Mouse (Mus musculus) heart, embryonic 13.5 days (tissue): ENCODE measurements around the gene Exosc10. TPM values are rescaled to one million over a fixed set of nuclear protein-coding genes. Genes with fewer than 3 reads are reported as not detected.

Experiments used
- ATAC-seq: fragments of 200-750 bp; cut with Nextera tagmentation; 2 replicates; pipeline ENCODE4 v1.8.0; 2017; ENCODE audit warnings: moderate TSS enrichment; ENCODE audit not compliant: insufficient number of reproducible peaks, low FRiP score, low TSS enrichment; ENCODE audit errors: extremely low read depth
- H3K27ac ChIP-seq: fragments of 300-500 bp; sonication (generic); replicated peaks from 2 replicates; pipeline ENCODE4 v1.5.1; 2015; ENCODE audit warnings: moderate library complexity, mild to moderate bottlenecking, inconsistent platforms
- H3K27me3 ChIP-seq: fragments of 300-500 bp; sonication (generic); replicated peaks from 2 replicates; pipeline ENCODE4 v1.6.1; 2015; ENCODE audit warnings: mild to moderate bottlenecking, inconsistent platforms
- H3K36me3 ChIP-seq: fragments of 300-500 bp; sonication (generic); 2 replicates; pipeline ENCODE4 v1.6.1; 2015; ENCODE audit warnings: mild to moderate bottlenecking, inconsistent platforms
- H3K4me1 ChIP-seq: fragments of 300-500 bp; sonication (generic); 2 replicates; pipeline ENCODE4 v1.6.1; 2015; ENCODE audit warnings: inconsistent platforms
- H3K4me2 ChIP-seq: fragments of 300-500 bp; sonication (generic); 2 replicates; pipeline ENCODE4 v1.6.1; 2015; ENCODE audit warnings: inconsistent platforms, mild to moderate bottlenecking, moderate library complexity
- H3K4me3 ChIP-seq: fragments of 300-500 bp; sonication (generic); 2 replicates; pipeline ENCODE4 v1.5.1; 2015; ENCODE audit warnings: moderate library complexity, mild to moderate bottlenecking, inconsistent platforms
- H3K9ac ChIP-seq: fragments of 300-500 bp; sonication (generic); 2 replicates; pipeline ENCODE4 v1.6.1; 2015; ENCODE audit warnings: inconsistent platforms, mild to moderate bottlenecking, moderate library complexity
- H3K9me3 ChIP-seq: fragments of 300-500 bp; sonication (generic); 2 replicates; pipeline ENCODE4 v1.6.1; 2016; ENCODE audit warnings: inconsistent platforms
- WGBS: fragments of 180-500 bp; shearing (Covaris S2); methylation state at CpG from one replicate; pipeline ENCODE4 v1.1.7; 2015; ENCODE audit warnings: mixed read lengths; 5-methylcytosine and 5-hydroxymethylcytosine counted together
- polyA plus RNA-seq: library from polyadenylated mRNA; unstranded; fragments of >200 nt; fragmentation: Nextera tagmentation; extraction: Ambion mirVana; gene quantifications from 2 replicates; pipeline ENCODE4 v1.2.1, GENCODE M21; 2015

Exosc10 gene
- polyA plus RNA-seq, 1 experiment from 2014 or later: 62.5 TPM

DNA sequence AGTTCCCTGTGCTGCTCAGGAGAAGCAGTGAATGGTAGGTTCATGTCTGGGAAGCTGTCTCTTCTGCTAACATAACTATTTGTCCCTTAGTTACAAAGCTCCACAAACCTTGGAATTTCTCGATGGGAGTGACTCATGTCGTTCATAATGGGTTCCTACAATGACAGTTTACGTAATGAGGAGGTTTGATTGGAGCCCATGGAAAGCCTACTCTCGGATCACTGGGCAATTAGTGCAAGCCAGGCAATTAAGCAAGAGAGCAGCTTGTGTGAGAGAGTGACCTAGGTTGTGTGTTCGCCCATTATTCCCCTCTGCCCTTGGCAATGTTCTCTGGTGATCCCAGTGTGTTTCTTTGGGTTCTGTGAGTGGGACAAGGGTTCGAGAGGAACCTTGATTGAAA is 37.7 kb downstream of the Exosc10 start:
- Histone ChIP-seq H3K27me3 (no peaks in the 10 kb centered on the region), H3K27ac (no peak overlapping the region), H3K36me3 (peaks cover 67% of the 10 kb centered on the region), H3K4me3 (no peak overlapping the region), H3K4me2 (no peak overlapping the region), H3K4me1 (peaks cover 14% of the 10 kb centered on the region), H3K9ac (no peak overlapping the region), H3K9me3 (peaks cover 11% of the 10 kb centered on the region; the same call in 1 of the 2 replicates)
- WGBS: 86% methylated on average over 6 of the region's 6 CpGs
- ATAC-seq: no peak

DNA sequence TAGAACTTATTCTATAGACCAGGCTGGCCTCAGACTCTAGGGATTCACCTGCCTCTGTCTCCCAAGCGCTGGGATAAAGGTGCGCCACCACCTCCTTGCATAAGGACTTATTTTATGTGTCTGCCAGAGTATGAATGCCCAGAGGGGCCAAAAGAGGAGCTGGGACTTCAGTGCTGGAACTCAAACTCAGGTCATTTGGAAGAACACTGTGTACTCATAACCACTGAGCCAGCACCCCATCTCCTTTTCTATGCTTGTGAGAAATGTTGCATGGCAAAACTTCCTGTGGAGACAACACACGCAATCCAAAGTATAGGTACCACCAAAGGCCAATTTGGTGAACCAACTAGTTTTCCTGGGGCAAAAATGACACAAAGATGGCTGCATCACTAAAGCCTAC is 38.5 kb downstream of the Exosc10 start:
- ATAC-seq: no peak

DNA sequence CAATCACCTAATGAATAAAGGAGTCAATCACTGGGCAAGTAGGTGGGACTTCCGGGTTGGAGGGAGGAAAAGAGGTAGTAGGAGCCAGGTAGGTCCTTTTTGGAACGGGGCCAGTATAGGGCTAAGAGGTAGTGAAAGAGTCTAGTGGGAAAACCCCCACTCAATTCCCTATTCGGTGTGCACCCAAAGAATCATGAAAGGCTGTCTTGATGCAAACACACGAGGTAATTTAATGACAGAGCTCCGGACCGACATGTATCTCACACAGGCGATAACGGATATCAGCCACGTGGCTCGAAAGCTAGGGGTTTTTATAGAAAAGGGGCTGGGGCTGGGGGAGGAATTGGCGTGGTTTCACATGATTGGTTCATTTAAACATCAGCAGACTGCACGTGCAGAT is 40.6 kb downstream of the Exosc10 start:
- ATAC-seq: no peak
- H3K9ac ChIP-seq: no peak overlapping the region
- H3K27me3 ChIP-seq: no peaks in the 10 kb centered on the region
- H3K27ac ChIP-seq: no peak overlapping the region
- peaks cover 58% of the 10 kb centered on the region for H3K36me3 ChIP-seq
- peaks cover 11% of the 10 kb centered on the region; the same call in 1 of the 2 replicates for H3K9me3 ChIP-seq
- WGBS: 93% methylated on average over 12 of the region's 12 CpGs
- no peak overlapping the region for H3K4me2 ChIP-seq
- no peak overlapping the region for H3K4me3 ChIP-seq
- H3K4me1 ChIP-seq: no peaks in the 10 kb centered on the region

More for the DNA sequence above, 38.5 kb downstream of the Exosc10 start:
- Histone ChIP-seq H3K9ac (no peak overlapping the region), H3K27ac (no peak overlapping the region), H3K4me1 (peaks cover 14% of the 10 kb centered on the region), H3K36me3 (peaks cover 67% of the 10 kb centered on the region), H3K27me3 (no peaks in the 10 kb centered on the region), H3K4me3 (no peak overlapping the region), H3K9me3 (peaks cover 11% of the 10 kb centered on the region; the same call in 1 of the 2 replicates), H3K4me2 (no peak overlapping the region)
- 91% methylated on average over 3 of the region's 3 CpGs for WGBS

DNA sequence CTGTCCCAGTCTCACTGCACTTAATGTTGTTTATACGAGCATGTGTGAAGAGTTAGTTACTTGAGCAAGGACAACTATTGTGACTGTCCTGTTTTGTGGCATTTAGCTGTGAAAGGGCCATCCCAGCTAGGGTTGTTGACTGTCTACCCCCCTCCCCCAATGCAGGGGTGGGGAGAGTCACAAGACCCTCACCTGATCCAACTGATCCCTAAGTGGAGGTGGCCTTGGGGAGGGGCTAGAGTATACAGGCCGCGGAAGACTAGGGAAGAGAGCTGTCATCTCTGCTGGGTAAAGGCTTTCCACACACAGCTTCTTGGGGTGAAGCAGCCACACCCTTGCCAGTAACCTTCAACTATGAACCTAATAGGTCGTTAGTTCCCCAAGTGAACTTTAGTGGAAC is 42.1 kb downstream of the Exosc10 start:
- WGBS: 75% methylated on average over 4 of the region's 4 CpGs
- peaks cover 11% of the 10 kb centered on the region; the same call in 1 of the 2 replicates for H3K9me3 ChIP-seq
- H3K4me2 ChIP-seq: no peak overlapping the region
- no peak overlapping the region for H3K9ac ChIP-seq
- H3K27ac ChIP-seq: no peak overlapping the region
- no peak overlapping the region for H3K4me3 ChIP-seq
- H3K27me3 ChIP-seq: no peaks in the 10 kb centered on the region
- H3K36me3 ChIP-seq: peaks cover 43% of the 10 kb centered on the region
- ATAC-seq: no peak
- no peaks in the 10 kb centered on the region for H3K4me1 ChIP-seq

DNA sequence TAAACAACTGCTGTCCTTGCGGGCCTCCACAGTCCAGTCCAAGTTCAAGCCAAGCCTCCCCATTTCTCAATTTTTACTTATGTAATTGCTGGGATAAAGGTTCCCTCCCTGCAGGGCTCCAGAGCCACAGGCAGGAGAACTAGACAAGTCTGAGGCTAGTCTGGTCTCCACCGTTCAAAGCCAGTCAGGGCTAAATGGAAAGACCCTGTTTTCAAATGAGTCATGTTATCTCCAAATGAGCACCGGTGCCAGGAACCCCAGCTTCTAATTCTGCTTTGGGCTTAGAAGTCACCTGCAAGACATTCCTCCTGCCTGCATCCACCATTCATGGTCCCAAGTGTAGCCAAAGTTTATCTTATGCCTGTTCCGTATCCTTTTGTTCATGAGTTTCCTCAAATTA is 43.6 kb downstream of the Exosc10 start:
- ATAC-seq: no peak
- Histone ChIP-seq H3K4me1 (no peaks in the 10 kb centered on the region), H3K4me3 (no peak overlapping the region), H3K36me3 (peaks cover 27% of the 10 kb centered on the region), H3K9me3 (peaks cover 11% of the 10 kb centered on the region; the same call in 1 of the 2 replicates), H3K27me3 (no peaks in the 10 kb centered on the region), H3K4me2 (no peak overlapping the region), H3K27ac (no peak overlapping the region), H3K9ac (no peak overlapping the region)
- 59% methylated on average over 4 of the region's 4 CpGs for WGBS

DNA sequence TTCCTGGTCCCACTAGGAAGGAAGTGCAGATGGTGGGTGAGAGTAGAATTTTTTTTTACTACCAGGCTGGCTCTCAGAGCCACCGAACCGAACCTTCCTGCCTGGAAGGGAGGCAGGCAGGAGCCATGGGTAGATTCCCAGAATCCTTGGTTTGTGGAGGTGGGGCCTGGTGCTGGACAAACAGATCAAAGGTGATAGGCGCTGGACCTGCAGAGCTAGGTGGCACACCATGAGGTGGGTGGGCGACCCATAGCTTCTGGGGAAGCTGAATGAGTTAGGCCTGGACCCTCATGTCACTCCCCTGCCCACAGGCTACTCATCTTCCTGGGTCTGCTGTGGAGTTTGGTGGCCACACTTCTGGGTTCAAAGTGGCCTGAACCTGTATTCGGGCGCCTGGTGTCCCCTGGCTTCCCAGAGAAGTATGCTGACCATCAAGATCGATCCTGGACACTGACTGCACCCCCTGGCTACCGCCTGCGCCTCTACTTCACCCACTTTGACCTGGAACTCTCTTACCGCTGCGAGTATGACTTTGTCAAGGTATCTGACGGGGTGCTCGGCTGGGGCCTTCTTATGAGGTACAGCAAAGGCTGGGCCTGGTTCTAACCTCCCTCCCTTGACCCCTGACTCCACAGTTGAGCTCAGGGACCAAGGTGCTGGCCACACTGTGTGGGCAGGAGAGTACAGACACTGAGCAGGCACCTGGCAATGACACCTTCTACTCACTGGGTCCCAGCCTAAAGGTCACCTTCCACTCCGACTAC is 44.3 kb downstream of the Exosc10 start, which contains the start of gene Masp2:
Masp2 (plus strand) TSS at position 198 of the 764 bp plus-strand sequence.
- H3K4me1 ChIP-seq: no peaks in the 10 kb centered on the region
- H3K27ac ChIP-seq: no peak within 1 kb of the TSS
- no peak within 1 kb of the TSS for H3K9ac ChIP-seq
- H3K4me3 ChIP-seq: no peak within 1 kb of the TSS
- peaks cover 11% of the 10 kb centered on the region; the same call in 1 of the 2 replicates for H3K9me3 ChIP-seq
- 79% methylated on average over 14 of the region's 14 CpGs for WGBS
- no peaks in the 10 kb centered on the region for H3K27me3 ChIP-seq
- H3K36me3 ChIP-seq: peaks cover 25% of the 10 kb centered on the region
- H3K4me2 ChIP-seq: no peak within 1 kb of the TSS
- ATAC-seq: 0 out of 2 replicates have a peak, but pooled peaks have one; percentile 27

DNA sequence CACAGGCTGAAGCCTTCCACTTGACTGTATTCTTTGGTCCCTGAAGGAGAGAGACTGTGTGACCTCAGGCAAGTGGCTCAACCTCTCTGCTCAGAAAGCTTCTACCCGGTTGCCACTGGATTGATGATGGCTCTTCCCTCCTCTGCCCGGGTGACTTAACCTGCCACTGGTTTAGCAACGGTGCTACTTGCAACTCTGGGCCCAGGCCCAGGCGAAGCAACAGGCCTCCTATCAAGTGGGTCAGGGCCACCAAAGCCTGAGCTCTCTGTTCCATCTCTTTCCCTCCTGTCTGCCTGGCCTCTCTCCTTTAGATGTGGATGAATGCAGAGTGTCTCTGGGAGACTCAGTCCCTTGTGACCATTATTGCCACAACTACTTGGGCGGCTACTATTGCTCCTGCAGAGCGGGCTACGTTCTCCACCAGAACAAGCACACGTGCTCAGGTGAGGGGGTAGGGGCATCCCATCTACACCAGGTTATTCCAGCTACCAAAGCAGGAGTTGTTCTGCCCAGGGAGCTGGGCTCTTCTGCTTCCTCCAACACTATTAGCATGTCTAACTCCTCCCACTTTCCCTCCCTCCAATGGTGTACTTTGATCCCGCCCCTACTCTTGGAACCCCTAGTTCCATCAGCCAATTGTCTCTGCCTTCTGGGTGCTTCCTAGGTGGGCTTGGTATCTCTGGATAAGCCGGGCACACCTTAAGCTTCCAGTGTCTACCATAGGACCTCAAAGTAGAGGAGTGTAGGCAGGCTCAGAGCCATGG is 45.3 kb downstream of the Exosc10 start:
- Histone ChIP-seq H3K4me1 (peaks cover 8% of the 10 kb centered on the region), H3K4me3 (no peak overlapping the region), H3K27ac (no peak overlapping the region), H3K27me3 (no peaks in the 10 kb centered on the region), H3K4me2 (no peak overlapping the region), H3K36me3 (peaks cover 15% of the 10 kb centered on the region), H3K9me3 (peaks cover 7% of the 10 kb centered on the region; the same call in 1 of the 2 replicates), H3K9ac (no peak overlapping the region)
- no peak for ATAC-seq
- 64% methylated on average over 10 of the region's 10 CpGs for WGBS

DNA sequence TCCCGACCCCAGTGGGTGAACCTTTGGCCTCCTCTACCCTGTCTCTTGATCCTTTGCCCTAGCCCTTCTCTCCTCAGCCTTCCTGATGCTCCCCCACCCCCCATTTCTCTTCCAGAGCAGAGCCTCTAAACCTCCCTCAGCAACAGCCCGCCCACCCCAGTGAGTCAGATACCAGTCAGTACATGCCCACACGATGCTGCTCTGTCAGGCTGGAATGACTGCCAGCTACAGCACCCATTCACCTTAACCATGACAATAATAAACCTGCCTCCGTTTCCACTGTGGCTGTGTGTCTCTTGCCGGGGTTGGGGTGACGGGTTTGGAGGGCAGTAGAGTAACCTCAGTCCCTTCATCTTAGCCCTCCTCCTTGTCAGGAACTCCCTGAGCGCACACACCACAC is 45.9 kb downstream of the Exosc10 start:
- Histone ChIP-seq H3K4me3 (no peak overlapping the region), H3K27me3 (no peaks in the 10 kb centered on the region), H3K9me3 (0 out of 2 replicates have a peak, but pooled peaks cover 1% of the 10 kb centered on the region), H3K4me1 (peaks cover 13% of the 10 kb centered on the region), H3K9ac (no peak overlapping the region), H3K4me2 (no peak overlapping the region), H3K36me3 (peaks cover 9% of the 10 kb centered on the region), H3K27ac (no peak overlapping the region)
- ATAC-seq: no peak
- 66% methylated on average over 7 of the region's 7 CpGs for WGBS

DNA sequence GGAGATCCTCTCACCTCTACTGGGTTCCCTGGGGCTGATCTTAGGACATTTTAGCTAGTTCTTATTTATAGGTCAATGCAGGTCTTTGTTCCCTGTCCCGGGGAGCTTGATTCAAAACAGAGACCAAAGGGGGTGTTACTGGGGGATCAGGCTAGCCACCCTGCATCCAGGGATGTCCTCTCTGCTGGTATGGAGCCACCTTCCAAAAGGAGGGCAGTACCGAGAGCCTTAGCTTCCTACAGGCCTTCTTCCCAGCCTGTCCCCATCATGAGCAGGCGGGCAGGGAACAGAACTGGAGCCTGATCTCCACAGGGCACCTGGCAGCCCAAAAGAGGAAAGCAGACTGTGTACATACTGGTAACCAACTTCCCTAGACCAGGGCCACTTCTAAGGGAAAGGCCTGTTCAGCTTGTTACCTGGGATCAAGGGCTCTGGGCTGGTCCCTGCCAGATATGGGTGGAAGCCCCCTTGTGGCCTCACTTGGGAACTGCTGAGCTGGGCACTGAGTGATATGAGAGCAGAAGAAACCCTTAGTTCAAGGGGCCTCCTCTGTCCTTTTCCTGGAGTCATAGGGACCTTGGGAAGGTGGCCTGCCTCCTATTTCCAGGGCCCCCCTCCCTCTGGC is 46.4 kb downstream of the Exosc10 start:
- Histone ChIP-seq H3K9me3 (no peaks in the 10 kb centered on the region), H3K36me3 (peaks cover 7% of the 10 kb centered on the region), H3K27ac (no peak overlapping the region), H3K4me3 (no peak overlapping the region), H3K4me2 (no peak overlapping the region), H3K27me3 (no peaks in the 10 kb centered on the region), H3K9ac (no peak overlapping the region), H3K4me1 (peaks cover 14% of the 10 kb centered on the region)
- 89% methylated on average over 3 of the region's 3 CpGs for WGBS
- ATAC-seq: no peak

DNA sequence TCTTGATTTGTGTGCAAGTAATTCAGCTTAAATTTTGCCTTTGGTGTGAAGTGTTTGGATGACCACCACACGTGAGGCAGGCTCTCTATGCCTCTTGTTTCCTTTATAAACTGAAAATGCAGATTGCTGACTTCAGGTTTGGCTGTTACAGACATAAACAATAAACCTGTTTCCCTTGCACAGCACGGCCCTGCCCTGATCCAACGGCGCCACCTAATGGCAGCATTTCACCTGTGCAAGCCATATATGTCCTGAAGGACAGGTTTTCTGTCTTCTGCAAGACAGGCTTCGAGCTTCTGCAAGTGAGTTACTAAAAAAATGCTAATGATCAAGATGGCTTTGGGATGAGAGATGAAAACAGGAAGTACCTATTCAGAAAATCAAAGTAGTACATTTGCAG is 49.5 kb downstream of the Exosc10 start:
- no peaks in the 10 kb centered on the region for H3K9me3 ChIP-seq
- peaks cover 36% of the 10 kb centered on the region for H3K36me3 ChIP-seq
- no peak for ATAC-seq
- peaks cover 24% of the 10 kb centered on the region for H3K4me1 ChIP-seq
- H3K27me3 ChIP-seq: no peaks in the 10 kb centered on the region
- H3K27ac ChIP-seq: peak overlapping the region; percentile 68
- H3K9ac ChIP-seq: 0 out of 2 replicates have a peak overlapping the region, but pooled peaks have one; percentile 52
- H3K4me2 ChIP-seq: no peak overlapping the region
- 23% methylated on average over 5 of the region's 5 CpGs for WGBS
- H3K4me3 ChIP-seq: no peak overlapping the region

DNA sequence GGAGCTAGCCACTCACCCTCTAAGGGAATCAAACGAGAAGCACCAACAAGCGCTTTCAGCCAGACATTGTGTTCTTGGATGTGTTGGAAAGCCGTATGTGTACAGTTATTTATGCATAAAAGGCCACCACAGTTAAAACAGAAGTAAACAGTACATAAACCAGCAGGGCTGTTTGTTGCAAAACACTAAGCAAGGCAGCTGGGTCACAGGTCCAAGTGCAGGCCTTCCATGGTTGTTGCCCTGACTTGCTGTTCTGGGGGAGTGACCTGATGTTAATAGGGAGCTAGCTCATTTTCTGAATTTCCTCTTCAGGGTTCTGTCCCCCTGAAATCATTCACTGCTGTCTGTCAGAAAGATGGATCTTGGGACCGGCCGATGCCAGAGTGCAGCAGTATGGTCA is 51.6 kb downstream of the Exosc10 start:
- Histone ChIP-seq H3K4me2 (no peak overlapping the region), H3K4me3 (no peak overlapping the region), H3K9me3 (no peaks in the 10 kb centered on the region), H3K4me1 (peaks cover 24% of the 10 kb centered on the region), H3K36me3 (peaks cover 54% of the 10 kb centered on the region), H3K9ac (no peak overlapping the region), H3K27ac (no peak overlapping the region), H3K27me3 (no peaks in the 10 kb centered on the region)
- 83% methylated on average over 5 of the region's 5 CpGs for WGBS
- no peak for ATAC-seq
